13 mouse cellular contexts compared by ENCODE assay signal in the genomic region with DNA sequence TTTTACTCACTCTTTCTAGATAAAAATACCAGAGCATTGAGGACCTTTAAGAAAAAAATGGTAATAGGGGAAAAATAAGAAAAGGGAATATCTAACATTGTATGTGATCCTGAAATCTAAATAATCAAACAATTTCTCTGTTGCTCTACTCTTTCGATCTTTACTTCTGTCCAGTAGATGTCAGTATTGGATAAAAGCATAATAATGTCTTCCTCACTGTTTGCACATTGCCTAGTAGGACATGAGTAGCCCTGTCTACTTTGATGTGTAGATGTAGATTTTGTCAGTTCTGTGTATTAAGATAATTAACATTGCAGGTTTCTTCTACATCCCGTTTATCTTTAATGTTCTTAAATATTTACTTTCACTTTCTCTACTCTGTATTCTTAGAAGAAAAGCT.
DNase-seq lines count a peak whose midpoint lies in the region; ATAC-seq and TF ChIP-seq lines count a peak whose summit lies in the region.
"Had no signal": no experiment of that assay in that cellular context is flagged by ENCODE, and none has a peak within 500 bp of the region (broad histone marks: within the 10 kb centered on the region; RNA-seq: fewer than 3 reads in every experiment).

No protein-coding gene starts in this region.

- no peak for TF ChIP-seq EP300 in heart, postnatal 0 days (IDR thresholded peaks at IDR 0.05; ENCODE audit: low read depth)
- TF ChIP-seq EP300 in stomach, postnatal 0 days (optimal IDR thresholded peaks at IDR 0.05) = no peak

- no peak for ATAC-seq in heart, postnatal 0 days (ENCODE audit: insufficient read depth, low read depth)
- ATAC-seq in neural tube, embryonic 14.5 days (ENCODE audit: low read depth) = peak; percentile 65; the same call in 1 of the 2 replicates
- peak; percentile 72; the same call in 1 of the 2 replicates for ATAC-seq in forebrain, embryonic 15.5 days (replicated peaks)
- ATAC-seq in stomach, postnatal 0 days (ENCODE audit: low FRiP score, low TSS enrichment) = no peak
- no peak for ATAC-seq in heart, embryonic 11.5 days (replicated peaks; ENCODE audit: insufficient number of reproducible peaks, low FRiP score, low TSS enrichment)

- no peak overlapping the region for H3K4me3 ChIP-seq in heart, postnatal 0 days (ENCODE audit: low read depth, low read length)
- H3K4me3 ChIP-seq in neural tube, embryonic 14.5 days (ENCODE audit: low read depth, low read length) = no peak overlapping the region
- no peak overlapping the region for H3K4me3 ChIP-seq in forebrain, embryonic 15.5 days
- no peak overlapping the region for H3K4me3 ChIP-seq in stomach, postnatal 0 days (ENCODE audit: low read depth, low read length)
- H3K4me3 ChIP-seq in heart, embryonic 11.5 days (ENCODE audit: low read depth, low read length) = no peak overlapping the region
- H3K4me3 ChIP-seq: heart, embryonic 12.5 days; lung, embryonic 15.5 days had no signal

- H3K4me1 ChIP-seq in heart, postnatal 0 days (ENCODE audit: control insufficient read depth, insufficient read depth) = no peaks in the 10 kb centered on the region
- H3K4me1 ChIP-seq in neural tube, embryonic 14.5 days (ENCODE audit: control insufficient read depth, insufficient read depth, low read length) = no peaks in the 10 kb centered on the region
- H3K4me1 ChIP-seq in forebrain, embryonic 15.5 days = no peaks in the 10 kb centered on the region
- H3K4me1 ChIP-seq in stomach, postnatal 0 days (replicated peaks; ENCODE audit: control insufficient read depth, insufficient read depth) = no peaks in the 10 kb centered on the region
- H3K4me1 ChIP-seq in heart, embryonic 11.5 days (ENCODE audit: control insufficient read depth, insufficient read depth, low read length) = no peaks in the 10 kb centered on the region
- H3K4me1 ChIP-seq: heart, embryonic 12.5 days; lung, embryonic 15.5 days had no signal

- 51% methylated on average over 2 of the region's 2 CpGs for WGBS in heart, postnatal 0 days
- WGBS in neural tube, embryonic 14.5 days = 55% methylated on average over 2 of the region's 2 CpGs
- WGBS in forebrain, embryonic 15.5 days = 51% methylated on average over 2 of the region's 2 CpGs
- WGBS in stomach, postnatal 0 days = 31% methylated on average over 2 of the region's 2 CpGs
- 69% methylated on average over 2 of the region's 2 CpGs for WGBS in heart, embryonic 11.5 days (ENCODE audit: insufficient replicate concordance)

- intact Hi-C loops in heart, postnatal 14 days (cut with DNase I) = no loop called here

- no peak overlapping the region for H3K4me2 ChIP-seq in heart, postnatal 0 days (ENCODE audit: low read depth, low read length)
- no peak overlapping the region for H3K4me2 ChIP-seq in neural tube, embryonic 14.5 days (ENCODE audit: low read depth, low read length)
- H3K4me2 ChIP-seq in forebrain, embryonic 15.5 days (replicated peaks) = no peak overlapping the region
- H3K4me2 ChIP-seq in stomach, postnatal 0 days (replicated peaks; ENCODE audit: low read depth) = no peak overlapping the region
- H3K4me2 ChIP-seq in heart, embryonic 11.5 days = no peak overlapping the region
- H3K4me2 ChIP-seq: heart, embryonic 12.5 days; lung, embryonic 15.5 days had no signal

- no peaks in the 10 kb centered on the region for H3K9me3 ChIP-seq in heart, postnatal 0 days (replicated peaks; ENCODE audit: control insufficient read depth, low read length)
- H3K9me3 ChIP-seq in neural tube, embryonic 14.5 days (ENCODE audit: control insufficient read depth, low read length) = no peaks in the 10 kb centered on the region
- H3K9me3 ChIP-seq in forebrain, embryonic 15.5 days = no peaks in the 10 kb centered on the region
- no peaks in the 10 kb centered on the region for H3K9me3 ChIP-seq in stomach, postnatal 0 days (ENCODE audit: control insufficient read depth, low read length)
- no peaks in the 10 kb centered on the region for H3K9me3 ChIP-seq in heart, embryonic 11.5 days (replicated peaks; ENCODE audit: control insufficient read depth, low read length)
- H3K9me3 ChIP-seq: heart, embryonic 12.5 days; lung, embryonic 15.5 days had no signal

- peak; percentile 19; the same call in 1 of the 2 replicates for TF ChIP-seq CTCF in heart, postnatal 0 days (IDR thresholded peaks at IDR 0.05; ENCODE audit: low read depth)
- peak; percentile 64 for TF ChIP-seq CTCF in stomach, postnatal 0 days (IDR thresholded peaks at IDR 0.05; ENCODE audit: low read depth)

- H3K27me3 ChIP-seq in heart, postnatal 0 days (ENCODE audit: control insufficient read depth, insufficient read depth, low read length) = no peaks in the 10 kb centered on the region
- H3K27me3 ChIP-seq in neural tube, embryonic 14.5 days (ENCODE audit: control insufficient read depth, insufficient read depth, low read length) = no peaks in the 10 kb centered on the region
- no peaks in the 10 kb centered on the region for H3K27me3 ChIP-seq in forebrain, embryonic 15.5 days
- no peaks in the 10 kb centered on the region for H3K27me3 ChIP-seq in stomach, postnatal 0 days (ENCODE audit: control insufficient read depth, insufficient read depth, low read length)
- no peaks in the 10 kb centered on the region for H3K27me3 ChIP-seq in heart, embryonic 11.5 days (ENCODE audit: control insufficient read depth, insufficient read depth, low read length)
- H3K27me3 ChIP-seq: heart, embryonic 12.5 days; lung, embryonic 15.5 days had no signal

- H3K36me3 ChIP-seq in heart, postnatal 0 days (replicated peaks; ENCODE audit: control insufficient read depth, insufficient read depth, low read length) = no peaks in the 10 kb centered on the region
- no peaks in the 10 kb centered on the region for H3K36me3 ChIP-seq in neural tube, embryonic 14.5 days (ENCODE audit: control insufficient read depth, insufficient read depth, low read length)
- H3K36me3 ChIP-seq in forebrain, embryonic 15.5 days = no peaks in the 10 kb centered on the region
- H3K36me3 ChIP-seq in stomach, postnatal 0 days (ENCODE audit: control insufficient read depth, insufficient read depth, low read length) = no peaks in the 10 kb centered on the region
- H3K36me3 ChIP-seq in heart, embryonic 11.5 days (ENCODE audit: control insufficient read depth, insufficient read depth, low read length) = no peaks in the 10 kb centered on the region
- H3K36me3 ChIP-seq: heart, embryonic 12.5 days; lung, embryonic 15.5 days had no signal

- H3K9ac ChIP-seq in heart, postnatal 0 days (replicated peaks; ENCODE audit: low read depth, low read length) = no peak overlapping the region
- no peak overlapping the region for H3K9ac ChIP-seq in neural tube, embryonic 14.5 days (replicated peaks; ENCODE audit: low read depth, low read length)
- no peak overlapping the region for H3K9ac ChIP-seq in forebrain, embryonic 15.5 days (replicated peaks)
- H3K9ac ChIP-seq in stomach, postnatal 0 days (ENCODE audit: low read length) = no peak overlapping the region
- no peak overlapping the region for H3K9ac ChIP-seq in heart, embryonic 11.5 days (ENCODE audit: low read depth, low read length)
- H3K9ac ChIP-seq: heart, embryonic 12.5 days; lung, embryonic 15.5 days had no signal

- no peak for DNase-seq in heart, postnatal 0 days (ENCODE audit: low spot score)
- DNase-seq in heart, postnatal 14 days = no peak
- DNase-seq in neural tube, embryonic 10.5 days (ENCODE audit: extremely low spot score, low spot score) = no peak
- no peak for DNase-seq in stomach, postnatal 0 days (ENCODE audit: low spot score)
- DNase-seq in lung, postnatal 4 days = no peak
- DNase-seq: adrenal gland, postnatal 10 days; kidney, adult 11 months; right cerebral cortex, postnatal 4 days had no signal

- no peak overlapping the region for H3K27ac ChIP-seq in heart, postnatal 0 days (ENCODE audit: low read depth)
- H3K27ac ChIP-seq in neural tube, embryonic 14.5 days (ENCODE audit: low read depth, low read length) = no peak overlapping the region
- H3K27ac ChIP-seq in forebrain, embryonic 15.5 days (replicated peaks) = no peak overlapping the region
- no peak overlapping the region for H3K27ac ChIP-seq in stomach, postnatal 0 days (replicated peaks)
- H3K27ac ChIP-seq in heart, embryonic 11.5 days (ENCODE audit: low read depth, low read length) = no peak overlapping the region
- H3K27ac ChIP-seq: lung, embryonic 15.5 days had no signal

Comparison
In these comparisons a context has a peak if more than half of its experiments do, and no peak if none do; other contexts are left out.
1. ATAC-seq: peak in neural tube, embryonic 14.5 days (single experiment) and forebrain, embryonic 15.5 days (single experiment); none in heart, postnatal 0 days (single experiment), stomach, postnatal 0 days (single experiment) and heart, embryonic 11.5 days (single experiment).